ENCODE assay signal across 9 mouse cellular contexts in the genomic region with DNA sequence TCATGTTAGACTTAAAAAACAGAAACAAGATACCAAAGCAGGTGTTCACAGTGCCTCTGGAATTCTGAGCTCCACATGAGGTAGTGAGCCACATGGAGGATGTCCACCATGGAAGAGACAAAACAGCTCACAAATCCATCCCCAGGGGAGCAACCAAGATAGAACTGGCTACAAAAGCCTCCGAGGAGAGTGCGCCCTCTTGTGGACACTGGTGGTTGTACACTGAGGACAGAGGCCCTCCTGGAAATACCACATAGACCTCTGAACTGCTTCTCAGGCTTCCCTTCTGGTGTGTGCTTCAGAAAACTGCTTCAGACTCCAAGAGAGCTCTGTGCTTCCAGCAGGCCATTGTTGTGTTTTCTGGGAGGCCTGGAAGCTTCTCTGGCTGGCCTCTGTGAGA. TPM values are rescaled to one million over a fixed set of nuclear protein-coding genes. Genes with fewer than 3 reads are reported as not detected.
DNase-seq lines count a peak whose midpoint lies in the region; ATAC-seq and TF ChIP-seq lines count a peak whose summit lies in the region.
"Had no signal": no experiment of that assay in that cellular context is flagged by ENCODE, and none has a peak within 500 bp of the region (broad histone marks: within the 10 kb centered on the region; RNA-seq: fewer than 3 reads in every experiment).

No protein-coding gene starts in this region.

- TF ChIP-seq POLR2A in brain, embryonic 14.5 days (IDR thresholded peaks at IDR 0.05; ENCODE audit: borderline replicate concordance, extremely low read depth, insufficient read depth, insufficient read length, poor library complexity, severe bottlenecking), result no peak

- H3K4me1 ChIP-seq in midbrain, embryonic 14.5 days (ENCODE audit: control insufficient read depth, insufficient read depth, low read length), result 0 out of 2 replicates have a peak, but pooled peaks cover 2% of the 10 kb centered on the region
- H3K4me1 ChIP-seq in midbrain, embryonic 13.5 days (replicated peaks), result peaks cover 6% of the 10 kb centered on the region; the same call in 1 of the 2 replicates
- H3K4me1 ChIP-seq in kidney, postnatal 0 days (replicated peaks; ENCODE audit: insufficient read depth, low read length), result no peaks in the 10 kb centered on the region
- H3K4me1 ChIP-seq in liver, embryonic 13.5 days (replicated peaks), result peaks cover 6% of the 10 kb centered on the region
- H3K4me1 ChIP-seq: neural tube, embryonic 12.5 days had no signal

- no peaks in the 10 kb centered on the region for H3K27me3 ChIP-seq in midbrain, embryonic 14.5 days (ENCODE audit: control insufficient read depth, insufficient read depth, low read length)
- H3K27me3 ChIP-seq in midbrain, embryonic 13.5 days, result no peaks in the 10 kb centered on the region
- no peaks in the 10 kb centered on the region for H3K27me3 ChIP-seq in kidney, postnatal 0 days (ENCODE audit: insufficient read depth, low read length)
- no peaks in the 10 kb centered on the region for H3K27me3 ChIP-seq in liver, embryonic 13.5 days
- H3K27me3 ChIP-seq: neural tube, embryonic 12.5 days had no signal

- peak; percentile 82 for TF ChIP-seq CTCF in brain, embryonic 14.5 days (IDR thresholded peaks at IDR 0.05; ENCODE audit: borderline replicate concordance, extremely low read depth, insufficient read depth, insufficient read length)
- peak; percentile 93 for TF ChIP-seq CTCF in kidney, postnatal 0 days (IDR thresholded peaks at IDR 0.05; ENCODE audit: low read depth)

- H3K9me3 ChIP-seq in midbrain, embryonic 14.5 days (ENCODE audit: control insufficient read depth, low read length), result no peaks in the 10 kb centered on the region
- H3K9me3 ChIP-seq in midbrain, embryonic 13.5 days, result no peaks in the 10 kb centered on the region
- H3K9me3 ChIP-seq in kidney, postnatal 0 days (replicated peaks; ENCODE audit: low read length), result no peaks in the 10 kb centered on the region
- H3K9me3 ChIP-seq in liver, embryonic 13.5 days (replicated peaks), result no peaks in the 10 kb centered on the region
- H3K9me3 ChIP-seq: neural tube, embryonic 12.5 days had no signal

- peak; percentile 79 for DNase-seq in midbrain, embryonic 14.5 days
- peak; percentile 44 for DNase-seq in brain, embryonic 14.5 days (ENCODE audit: low read depth)
- DNase-seq in frontal cortex, postnatal 14 days (ENCODE audit: low spot score in 2 of 2), result peak; percentile 37 to 68
- DNase-seq in kidney, postnatal 0 days (ENCODE audit: low spot score), result peak; percentile 74
- DNase-seq in liver, embryonic 13.5 days, result peak; percentile 66
- DNase-seq in retina, postnatal 7 days (ENCODE audit: low read depth, low spot score), result peak; percentile 53
- DNase-seq in thymus, postnatal 4 days, result peak; percentile 93

- 2% methylated on average over 2 of the region's 2 CpGs for WGBS in midbrain, embryonic 14.5 days
- WGBS in midbrain, embryonic 13.5 days, result 3% methylated on average over 2 of the region's 2 CpGs
- 0% methylated on average over 2 of the region's 2 CpGs for WGBS in kidney, postnatal 0 days
- WGBS in liver, embryonic 13.5 days (ENCODE audit: insufficient replicate concordance), result 0% methylated on average over 2 of the region's 2 CpGs

- H3K4me2 ChIP-seq in midbrain, embryonic 14.5 days (ENCODE audit: low read length), result no peak overlapping the region
- no peak overlapping the region for H3K4me2 ChIP-seq in midbrain, embryonic 13.5 days (replicated peaks)
- H3K4me2 ChIP-seq in kidney, postnatal 0 days (ENCODE audit: low read length), result no peak overlapping the region
- no peak overlapping the region for H3K4me2 ChIP-seq in liver, embryonic 13.5 days
- H3K4me2 ChIP-seq: neural tube, embryonic 12.5 days had no signal

- H3K9ac ChIP-seq in midbrain, embryonic 14.5 days (replicated peaks; ENCODE audit: low read length), result no peak overlapping the region
- H3K9ac ChIP-seq in midbrain, embryonic 13.5 days (replicated peaks), result no peak overlapping the region
- no peak overlapping the region for H3K9ac ChIP-seq in kidney, postnatal 0 days (ENCODE audit: low read depth, low read length)
- no peak overlapping the region for H3K9ac ChIP-seq in liver, embryonic 13.5 days
- H3K9ac ChIP-seq: neural tube, embryonic 12.5 days had no signal

- H3K36me3 ChIP-seq in midbrain, embryonic 14.5 days (ENCODE audit: control insufficient read depth, insufficient read depth, low read length), result no peaks in the 10 kb centered on the region
- H3K36me3 ChIP-seq in midbrain, embryonic 13.5 days, result no peaks in the 10 kb centered on the region
- H3K36me3 ChIP-seq in kidney, postnatal 0 days (ENCODE audit: insufficient read depth, low read length), result no peaks in the 10 kb centered on the region
- H3K36me3 ChIP-seq in liver, embryonic 13.5 days, result no peaks in the 10 kb centered on the region
- H3K36me3 ChIP-seq: neural tube, embryonic 12.5 days had no signal

- H3K4me3 ChIP-seq in midbrain, embryonic 14.5 days (replicated peaks; ENCODE audit: low read depth, low read length), result no peak overlapping the region
- H3K4me3 ChIP-seq in midbrain, embryonic 13.5 days (replicated peaks), result no peak overlapping the region
- no peak overlapping the region for H3K4me3 ChIP-seq in kidney, postnatal 0 days (replicated peaks; ENCODE audit: low read depth, low read length)
- no peak overlapping the region for H3K4me3 ChIP-seq in liver, embryonic 13.5 days (replicated peaks)
- H3K4me3 ChIP-seq: neural tube, embryonic 12.5 days had no signal

- no peak for ATAC-seq in midbrain, embryonic 14.5 days (ENCODE audit: low FRiP score, low TSS enrichment)
- no peak for ATAC-seq in midbrain, embryonic 13.5 days
- no peak for ATAC-seq in kidney, postnatal 0 days (replicated peaks; ENCODE audit: low FRiP score, low read depth)
- ATAC-seq in liver, embryonic 13.5 days (ENCODE audit: low read depth), result no peak

- no peak overlapping the region for H3K27ac ChIP-seq in midbrain, embryonic 14.5 days (replicated peaks; ENCODE audit: low read depth, low read length)
- no peak overlapping the region for H3K27ac ChIP-seq in midbrain, embryonic 13.5 days
- H3K27ac ChIP-seq in kidney, postnatal 0 days, result no peak overlapping the region
- H3K27ac ChIP-seq in liver, embryonic 13.5 days, result no peak overlapping the region
- H3K27ac ChIP-seq: neural tube, embryonic 12.5 days had no signal

RNA-seq across cellular contexts. Expression of gene Aldh2, which starts 12.5 kb away (rescaled TPM):
- 41.8 and 64.1 TPM in 2 replicates for polyA plus RNA-seq in midbrain, embryonic 14.5 days (2014; fragmentation: Nextera tagmentation; extraction: Ambion mirVana)
- polyA plus RNA-seq in midbrain, embryonic 13.5 days (2015; fragmentation: Nextera tagmentation; extraction: Ambion mirVana), result 91.9 and 92.3 TPM in 2 replicates
- 141 and 169 TPM in 2 replicates for polyA plus RNA-seq in brain, embryonic 14.5 days (2012; rRNA removed)
- polyA plus RNA-seq in kidney, postnatal 0 days (2015; fragmentation: Nextera tagmentation; extraction: Ambion mirVana), result 203 and 226 TPM in 2 replicates
- polyA plus RNA-seq in liver, embryonic 13.5 days (2015; fragmentation: Nextera tagmentation; extraction: Ambion mirVana), result 123 and 138 TPM in 2 replicates

RNA-seq across cellular contexts. Expression of gene Acad12, which starts 12.6 kb away (rescaled TPM):
- 1.2 and 1.7 TPM in 2 replicates for polyA plus RNA-seq in midbrain, embryonic 14.5 days (2014; fragmentation: Nextera tagmentation; extraction: Ambion mirVana)
- polyA plus RNA-seq in midbrain, embryonic 13.5 days (2015; fragmentation: Nextera tagmentation; extraction: Ambion mirVana), result 1.2 and 1.3 TPM in 2 replicates
- polyA plus RNA-seq in brain, embryonic 14.5 days (2012; rRNA removed), result 1.5 and 1.8 TPM in 2 replicates
- polyA plus RNA-seq in kidney, postnatal 0 days (2015; fragmentation: Nextera tagmentation; extraction: Ambion mirVana), result 3.8 and 5.0 TPM in 2 replicates
- polyA plus RNA-seq in liver, embryonic 13.5 days (2015; fragmentation: Nextera tagmentation; extraction: Ambion mirVana), result 1.4 TPM in 2 replicates

RNA-seq across cellular contexts. Expression of gene Acad10, which starts 54.2 kb away (rescaled TPM):
- polyA plus RNA-seq in midbrain, embryonic 14.5 days (2014; fragmentation: Nextera tagmentation; extraction: Ambion mirVana), result 1.4 and 2.4 TPM in 2 replicates
- 1.8 and 2.3 TPM in 2 replicates for polyA plus RNA-seq in midbrain, embryonic 13.5 days (2015; fragmentation: Nextera tagmentation; extraction: Ambion mirVana)
- polyA plus RNA-seq in brain, embryonic 14.5 days (2012; rRNA removed), result 1.8 and 2.8 TPM in 2 replicates
- polyA plus RNA-seq in kidney, postnatal 0 days (2015; fragmentation: Nextera tagmentation; extraction: Ambion mirVana), result 7.6 and 8.2 TPM in 2 replicates
- 2.0 and 2.4 TPM in 2 replicates for polyA plus RNA-seq in liver, embryonic 13.5 days (2015; fragmentation: Nextera tagmentation; extraction: Ambion mirVana)

RNA-seq across cellular contexts. Expression of gene Brap, which starts 54.2 kb away (rescaled TPM):
- 39.1 and 47.6 TPM in 2 replicates for polyA plus RNA-seq in midbrain, embryonic 14.5 days (2014; fragmentation: Nextera tagmentation; extraction: Ambion mirVana)
- 42.7 and 44.9 TPM in 2 replicates for polyA plus RNA-seq in midbrain, embryonic 13.5 days (2015; fragmentation: Nextera tagmentation; extraction: Ambion mirVana)
- 31.4 and 41.5 TPM in 2 replicates for polyA plus RNA-seq in brain, embryonic 14.5 days (2012; rRNA removed)
- 37.3 and 39.2 TPM in 2 replicates for polyA plus RNA-seq in kidney, postnatal 0 days (2015; fragmentation: Nextera tagmentation; extraction: Ambion mirVana)
- 23.9 and 25.5 TPM in 2 replicates for polyA plus RNA-seq in liver, embryonic 13.5 days (2015; fragmentation: Nextera tagmentation; extraction: Ambion mirVana)
